Mouse (Mus musculus) CH12.LX (cell line): ENCODE measurements around the gene Ppp4c. TPM values are rescaled to one million over a fixed set of nuclear protein-coding genes. Genes with fewer than 3 reads are reported as not detected.

Source experiments
- DNase-seq: peaks from one replicate; pipeline ENCODE4 v3.0.0-alpha.2; 2013; ENCODE audit errors: extremely low read depth
- H3K27ac ChIP-seq: 2 replicates; pipeline ENCODE4 v1.5.1; 2012; ENCODE audit warnings: low read depth, mild to moderate bottlenecking, control low read depth, moderate library complexity; ENCODE audit not compliant: insufficient read depth
- H3K27me3 ChIP-seq: replicated peaks from 2 replicates; pipeline ENCODE3; 2012; ENCODE audit warnings: inconsistent platforms
- H3K36me3 ChIP-seq, 2 experiments: replicated peaks in 1 of 2; 2 replicates each; pipeline versions ENCODE3 to v1.6.1; 2012; ENCODE audit warnings: inconsistent platforms in 1 of 2, low read length in 1 of 2, mild to moderate bottlenecking in 1 of 2, mixed read lengths in 1 of 2, moderate library complexity in 1 of 2; ENCODE audit not compliant: control insufficient read depth in 1 of 2, insufficient read depth in 1 of 2
- H3K4me1 ChIP-seq, 2 experiments: 2 replicates each; pipeline ENCODE4 v1.6.1; 2012; ENCODE audit warnings: inconsistent platforms in 1 of 2, moderate library complexity in 1 of 2; ENCODE audit not compliant: insufficient read depth in 2 of 2, control insufficient read depth in 1 of 2
- H3K4me2 ChIP-seq: 2 replicates; pipeline ENCODE4 v1.6.1; 2012; ENCODE audit warnings: low read depth, mild to moderate bottlenecking, control low read depth; ENCODE audit not compliant: poor library complexity, insufficient read depth, severe bottlenecking
- H3K4me3 ChIP-seq, 3 experiments: fragments of 150-350 bp in 1 of 3; sonication (generic) in 1 of 3; replicated peaks in 1 of 3; 2 replicates each; pipeline versions ENCODE3 to v1.5.1; 2011 to 2012; ENCODE audit warnings: low read depth in 2 of 3, low read length in 2 of 3, mild to moderate bottlenecking in 2 of 3, moderate library complexity in 2 of 3, control low read depth in 1 of 3, improper control_type of control experiment in 1 of 3, inconsistent platforms in 1 of 3, mixed read lengths in 1 of 3; ENCODE audit not compliant: poor library complexity in 1 of 3
- H3K79me2 ChIP-seq: replicated peaks from 2 replicates; pipeline ENCODE4 v1.6.1; 2012; ENCODE audit warnings: mild to moderate bottlenecking, moderate library complexity; ENCODE audit not compliant: control insufficient read depth, poor library complexity, insufficient read depth, severe bottlenecking; ENCODE audit errors: extremely low read depth
- H3K9ac ChIP-seq: 2 replicates; pipeline ENCODE4 v1.6.1; 2012; ENCODE audit warnings: low read depth, mild to moderate bottlenecking, control low read depth, moderate library complexity; ENCODE audit not compliant: insufficient read depth
- H3K9me3 ChIP-seq: replicated peaks from 2 replicates; pipeline ENCODE3; 2012; ENCODE audit warnings: low read length, inconsistent platforms, mixed read lengths
- CHD2 ChIP-seq: IDR thresholded peaks from 2 replicates; pipeline ENCODE4 v1.6.1; 2011; ENCODE audit warnings: low read length, improper control_type of control experiment
- CTCF ChIP-seq, 2 experiments: IDR thresholded peaks in 1 of 2; conservative IDR thresholded peaks in 1 of 2; 2 replicates each; pipeline ENCODE4 v1.5.1; 2011 to 2012; ENCODE audit warnings: low read depth in 2 of 2, low read length in 2 of 2, improper control_type of control experiment in 1 of 2, inconsistent platforms in 1 of 2, mild to moderate bottlenecking in 1 of 2, moderate library complexity in 1 of 2
- EP300 ChIP-seq: IDR thresholded peaks from 2 replicates; pipeline ENCODE4 v1.6.1; 2011; ENCODE audit warnings: low read length, improper control_type of control experiment
- JUND ChIP-seq: conservative IDR thresholded peaks from 2 replicates; pipeline ENCODE4 v1.6.1; 2011; ENCODE audit warnings: low read depth, low read length, improper control_type of control experiment
- POLR2AphosphoS2 ChIP-seq: IDR thresholded peaks from 2 replicates; pipeline ENCODE4 v1.6.1; 2011; ENCODE audit warnings: low read depth, low read length, improper control_type of control experiment
- RAD21 ChIP-seq: IDR thresholded peaks from 2 replicates; pipeline ENCODE4 v1.6.1; 2011; ENCODE audit warnings: low read depth, mild to moderate bottlenecking, low read length, improper control_type of control experiment, moderate library complexity
- UBTF ChIP-seq: IDR thresholded peaks from 2 replicates; pipeline ENCODE4 v1.6.1; 2012; ENCODE audit warnings: low read depth, mild to moderate bottlenecking, inconsistent platforms, low read length, improper control_type of control experiment, moderate library complexity
- dilution Hi-C: fragments of 300-500 bp; cut with MboI; formaldehyde crosslinking; loops from 2 replicates; pipeline ENCODE4 v1.14.3; 2020; ENCODE audit warnings: low sequenced_read_pairs; ENCODE audit not compliant: extremely low pct_unique_long_range_greater_than_20kb, extremely low pct_ligation_motif_present
- in situ Hi-C: fragments of 300-500 bp; cut with MboI; formaldehyde crosslinking; loops from 3 replicates; pipeline ENCODE4 v1.14.3; 2019; ENCODE audit warnings: low sequenced_read_pairs, low pct_ligation_motif_present, low pct_unique_long_range_greater_than_20kb, mixed read lengths
- polyA plus RNA-seq: library from polyadenylated mRNA; unstranded; fragments of >175 nt; gene quantifications from 2 replicates; pipeline ENCODE4 v1.2.1, GENCODE M21; 2012; ENCODE audit warnings: low read depth; ENCODE audit not compliant: insufficient read length
- total RNA-seq, 2 experiments: library from RNA; depleted of rRNA; stranded (reverse); fragments of 300-350 nt in 1 of 2; fragments of >200 nt in 1 of 2; gene quantifications; 2 replicates each; pipeline ENCODE4 v1.2.3; 2012 to 2014

The Ppp4c gene
- total and polyA plus RNA-seq, 3 experiments: 161 to 213 (median 195) TPM

GRCm38 (mm10) chr7:126796350-126796932, 4.1 kb upstream of the Ppp4c start:
- peaks cover 6 to 55% of the 10 kb centered on the region in 2 experiments; a peak in 3 of 4 replicates for H3K4me1 ChIP-seq
- dilution Hi-C loops (no loop called here), in situ Hi-C loops (no loop called here)
- no peaks in the 10 kb centered on the region for H3K9me3 ChIP-seq
- peaks cover 32% of the 10 kb centered on the region for H3K79me2 ChIP-seq
- H3K9ac ChIP-seq: peak overlapping the region; percentile 96; the same call in 1 of the 2 replicates
- DNase-seq: no peak
- H3K27ac ChIP-seq: no peak overlapping the region
- H3K36me3 ChIP-seq: peaks cover 30 to 45% of the 10 kb centered on the region in 2 experiments
- peak overlapping the region; percentile 71; the same call in 1 of the 2 replicates for H3K4me2 ChIP-seq
- TF ChIP-seq JUND (no peak), CTCF (conservative IDR thresholded peaks at IDR 0.05 in 1 of 2, IDR thresholded peaks at IDR 0.05 in 1 of 2; ENCODE audit: low read depth in 2 of 2, low read length in 2 of 2) (peak; percentile 4 to 29; a peak in 1 of 4 replicates), RAD21 (peak; percentile 6)
- H3K4me3 ChIP-seq: peak overlapping the region in 2 of 3 experiments; percentile 80 to 95
- H3K27me3 ChIP-seq: no peaks in the 10 kb centered on the region

GRCm38 (mm10) chr7:126795387-126796317, 3.4 kb upstream of the Ppp4c start:
- no peak for DNase-seq
- H3K9ac ChIP-seq: no peak overlapping the region
- no peak overlapping the region for H3K27ac ChIP-seq
- no peak overlapping the region for H3K4me2 ChIP-seq
- dilution Hi-C loops (no loop called here), in situ Hi-C loops (no loop called here)
- peaks cover 6 to 59% of the 10 kb centered on the region in 2 experiments; a peak in 3 of 4 replicates for H3K4me1 ChIP-seq
- peaks cover 40% of the 10 kb centered on the region for H3K79me2 ChIP-seq
- no peak for TF ChIP-seq UBTF
- TF ChIP-seq CTCF (conservative IDR thresholded peaks at IDR 0.05 in 1 of 2, IDR thresholded peaks at IDR 0.05 in 1 of 2; ENCODE audit: low read depth in 2 of 2, low read length in 2 of 2): peak in 1 of 2 experiments; percentile 39; a peak in 2 of 4 replicates
- TF ChIP-seq EP300: no peak
- TF ChIP-seq CHD2: no peak
- no peaks in the 10 kb centered on the region for H3K27me3 ChIP-seq
- no peaks in the 10 kb centered on the region for H3K9me3 ChIP-seq
- peaks cover 30 to 48% of the 10 kb centered on the region in 2 experiments for H3K36me3 ChIP-seq
- H3K4me3 ChIP-seq: peak overlapping the region in 1 of 3 experiments; percentile 2

- peaks cover 52% of the 10 kb centered on the region for H3K79me2 ChIP-seq
- H3K27me3 ChIP-seq: no peaks in the 10 kb centered on the region
- peaks cover 7 to 59% of the 10 kb centered on the region in 2 experiments for H3K4me1 ChIP-seq
- H3K4me2 ChIP-seq: no peak overlapping the region
- no peaks in the 10 kb centered on the region for H3K9me3 ChIP-seq
- dilution Hi-C loops: no loop called here
- TF ChIP-seq CTCF (conservative IDR thresholded peaks at IDR 0.05 in 1 of 2, IDR thresholded peaks at IDR 0.05 in 1 of 2; ENCODE audit: low read depth in 2 of 2, low read length in 2 of 2) (no peak), POLR2AphosphoS2 (peak; percentile 62; the same call in 1 of the 2 replicates)
- DNase-seq: no peak
- H3K9ac ChIP-seq: no peak overlapping the region
- in situ Hi-C loops: no loop called here
- no peak overlapping the region for H3K4me3 ChIP-seq
- H3K36me3 ChIP-seq: peaks cover 40 to 59% of the 10 kb centered on the region in 2 experiments
- no peak overlapping the region for H3K27ac ChIP-seq
Observed at GRCm38 (mm10) chr7:126794271-126794605, 1.9 kb upstream of the Ppp4c start.
